Mouse (Mus musculus): ENCODE data around the gene Abcc4.
A peak's percentile ranks its signal among the peaks of the same experiment; 100 is the strongest.
"Not testable (repeated sequence)": the region's sequence is repeated elsewhere in the genome, so short reads cannot be mapped to it uniquely, and the experiment has no call there.

Gene Abcc4

GRCm38 (mm10) chr14:118579013-118579728 is 126.8 kb downstream of the Abcc4 start:
- no peak for DNase-seq (ENCODE audit: low spot score in 2 of 2)

- DNase-seq (ENCODE audit: low spot score in 2 of 2): peak in 1 of 2 experiments; percentile 2
These were observed 128.1 kb downstream of the Abcc4 start for GRCm38 (mm10) chr14:118577895-118578294.

- DNase-seq (ENCODE audit: low spot score in 2 of 2): no peak
These were observed 133.3 kb downstream of the Abcc4 start for GRCm38 (mm10) chr14:118572688-118573245.

- DNase-seq (ENCODE audit: low spot score in 2 of 2): no peak
These were observed 136.4 kb downstream of the Abcc4 start for GRCm38 (mm10) chr14:118569586-118569985.

GRCm38 (mm10) chr14:118568116-118568673 is 137.8 kb downstream of the Abcc4 start:
- DNase-seq (ENCODE audit: low spot score in 2 of 2): no peak

- no peak for DNase-seq (ENCODE audit: low spot score in 2 of 2)
These were observed 139.2 kb downstream of the Abcc4 start for GRCm38 (mm10) chr14:118566809-118567208.

- DNase-seq (ENCODE audit: low spot score in 2 of 2): no peak
These were observed 139.8 kb downstream of the Abcc4 start for GRCm38 (mm10) chr14:118566214-118566688.

GRCm38 (mm10) chr14:118565696-118566095 is 140.3 kb downstream of the Abcc4 start:
- no peak for DNase-seq (ENCODE audit: low spot score in 2 of 2)

- no peak for DNase-seq (ENCODE audit: low spot score in 2 of 2)
These were observed 142.4 kb downstream of the Abcc4 start for GRCm38 (mm10) chr14:118563570-118563969.

GRCm38 (mm10) chr14:118552901-118553475 is 153.0 kb downstream of the Abcc4 start:
- no peak for DNase-seq (ENCODE audit: low spot score in 2 of 2)

GRCm38 (mm10) chr14:118552390-118552789 is 153.6 kb downstream of the Abcc4 start:
- DNase-seq (ENCODE audit: low spot score in 2 of 2): no peak

- DNase-seq (ENCODE audit: low spot score in 2 of 2): peak in 1 of 2 experiments; percentile 1
These were observed 154.2 kb downstream of the Abcc4 start for GRCm38 (mm10) chr14:118551725-118552285.

- no peak for DNase-seq (ENCODE audit: low spot score in 2 of 2)
These were observed 154.8 kb downstream of the Abcc4 start for GRCm38 (mm10) chr14:118551061-118551724.

- no peak for DNase-seq (ENCODE audit: low spot score in 2 of 2)
These were observed 161.5 kb downstream of the Abcc4 start for GRCm38 (mm10) chr14:118544493-118544892.

- DNase-seq (ENCODE audit: low spot score in 2 of 2): no peak
These were observed 163.1 kb downstream of the Abcc4 start for GRCm38 (mm10) chr14:118542947-118543346.

- DNase-seq (ENCODE audit: low spot score in 2 of 2): no peak
These were observed 174.5 kb downstream of the Abcc4 start for GRCm38 (mm10) chr14:118531539-118531938.

- no peak for DNase-seq (ENCODE audit: low spot score in 2 of 2)
These were observed 191.6 kb downstream of the Abcc4 start for GRCm38 (mm10) chr14:118514280-118515031.

- not testable (repeated sequence) for DNase-seq (ENCODE audit: low spot score in 2 of 2)
These were observed 194.3 kb downstream of the Abcc4 start for GRCm38 (mm10) chr14:118511715-118512114.

- no peak for DNase-seq (ENCODE audit: low spot score in 2 of 2)
These were observed 195.2 kb downstream of the Abcc4 start for GRCm38 (mm10) chr14:118510793-118511192.

- DNase-seq (ENCODE audit: low spot score in 2 of 2): no peak
These were observed 195.8 kb downstream of the Abcc4 start for GRCm38 (mm10) chr14:118510216-118510615.

- no peak for DNase-seq (ENCODE audit: low spot score in 2 of 2)
These were observed 198.2 kb downstream of the Abcc4 start for GRCm38 (mm10) chr14:118507829-118508228.

All from natural killer cell, adult 2 months (primary cell).